Mouse (Mus musculus) ES-E14 (cell line): ENCODE measurements around the gene Ubox5.

Experiments
- CHD2 ChIP-seq: IDR thresholded peaks from 2 replicates; pipeline ENCODE4 v1.6.1; 2014; ENCODE audit warnings: mild to moderate bottlenecking, low read depth, low read length, inconsistent platforms
- HCFC1 ChIP-seq: IDR thresholded peaks from 2 replicates; pipeline ENCODE4 v1.6.1; 2012; ENCODE audit warnings: low read length, inconsistent platforms, borderline replicate concordance; ENCODE audit not compliant: insufficient read depth
- MAFK ChIP-seq: IDR thresholded peaks from 2 replicates; pipeline ENCODE4 v1.6.1; 2014; ENCODE audit warnings: mild to moderate bottlenecking, low read depth, low read length, inconsistent platforms; ENCODE audit not compliant: insufficient read depth
- ZC3H11A ChIP-seq: IDR thresholded peaks from 2 replicates; pipeline ENCODE4 v1.6.1; 2012; ENCODE audit warnings: low read depth, mild to moderate bottlenecking, inconsistent platforms, low read length, borderline replicate concordance
- ZNF384 ChIP-seq: IDR thresholded peaks from 2 replicates; pipeline ENCODE4 v1.6.1; 2012; ENCODE audit warnings: low read depth, low read length, inconsistent platforms

- TF ChIP-seq CHD2 = no peak
- no peak for TF ChIP-seq ZNF384
- no peak for TF ChIP-seq HCFC1
- TF ChIP-seq ZC3H11A = peak; percentile 14; the same call in 1 of the 2 replicates
- no peak for TF ChIP-seq MAFK
Measured at GRCm38 (mm10) chr2:130613091-130613490, 16.7 kb downstream of the Ubox5 start.
